Mouse (Mus musculus) bone marrow, adult 2 months (tissue): Measurements from ENCODE around the gene Ldlr. TPM values are rescaled to one million over a fixed set of nuclear protein-coding genes. Genes with fewer than 3 reads are reported as not detected.

Experiments used
- H3K27ac ChIP-seq: fragments of 200-500 bp; 2 replicates; pipeline ENCODE4 v1.5.1; 2012; ENCODE audit warnings: low read depth, mild to moderate bottlenecking, control low read depth, inconsistent platforms, low read length; ENCODE audit not compliant: control insufficient read depth, poor library complexity, insufficient read depth
- H3K4me1 ChIP-seq: fragments of 200-500 bp; 2 replicates; pipeline ENCODE4 v1.6.1; 2011; ENCODE audit warnings: low read length; ENCODE audit not compliant: control insufficient read depth, insufficient read depth
- H3K4me3 ChIP-seq: fragments of 200-500 bp; replicated peaks from 2 replicates; pipeline ENCODE3; 2011; ENCODE audit warnings: mild to moderate bottlenecking, low read depth, low read length, control low read depth; ENCODE audit not compliant: control insufficient read depth
- CTCF ChIP-seq: fragments of 200-500 bp; IDR thresholded peaks from 2 replicates; pipeline ENCODE4 v1.5.1; 2011; ENCODE audit warnings: low read length, control low read depth; ENCODE audit not compliant: control insufficient read depth, insufficient read depth
- POLR2A ChIP-seq: fragments of 200-500 bp; IDR thresholded peaks from 2 replicates; pipeline ENCODE4 v1.6.1; 2011; ENCODE audit warnings: low read depth, mild to moderate bottlenecking, control low read depth, low read length, borderline replicate concordance; ENCODE audit not compliant: control insufficient read depth
- WGBS: fragments of 180-500 bp; shearing (Covaris S2); methylation state at CpG from one replicate; pipeline ENCODE4 v1.1.7; 2018; 5-methylcytosine and 5-hydroxymethylcytosine counted together
- polyA plus RNA-seq: library from polyadenylated mRNA; stranded (reverse); fragments of >200 nt; gene quantifications from 2 replicates; pipeline ENCODE4 v1.2.4, GENCODE M21; 2011; ENCODE audit warnings: low replicate concordance; ENCODE audit not compliant: missing spikeins, insufficient read depth, insufficient read length

Gene Ldlr
- polyA plus RNA-seq, 1 experiment: 14.5 TPM

DNA sequence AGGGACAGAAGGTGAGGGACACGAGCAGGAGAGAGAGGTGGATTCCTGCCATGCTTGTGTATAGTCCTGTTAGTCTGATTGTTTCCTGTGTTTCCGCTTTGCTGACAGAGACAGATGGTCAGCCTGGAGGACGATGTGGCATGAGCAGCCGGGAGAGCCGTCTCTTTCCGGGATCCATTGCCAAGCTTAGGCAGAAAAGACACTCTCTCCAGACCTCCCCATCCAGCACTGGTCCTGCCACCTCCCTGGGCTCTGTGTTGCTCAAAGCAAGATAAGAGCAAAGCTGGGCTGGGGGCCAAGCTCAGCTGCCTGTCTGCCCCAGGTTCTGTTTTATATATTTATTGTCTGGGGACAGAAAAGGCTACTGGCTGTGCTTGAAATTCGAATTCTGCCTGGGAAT is 24.8 kb downstream of the Ldlr start:
- Histone ChIP-seq H3K27ac (no peak overlapping the region; the same call in 1 of the 2 replicates), H3K4me3 (no peak overlapping the region)
- TF ChIP-seq POLR2A: no peak
- no peak for TF ChIP-seq CTCF

DNA sequence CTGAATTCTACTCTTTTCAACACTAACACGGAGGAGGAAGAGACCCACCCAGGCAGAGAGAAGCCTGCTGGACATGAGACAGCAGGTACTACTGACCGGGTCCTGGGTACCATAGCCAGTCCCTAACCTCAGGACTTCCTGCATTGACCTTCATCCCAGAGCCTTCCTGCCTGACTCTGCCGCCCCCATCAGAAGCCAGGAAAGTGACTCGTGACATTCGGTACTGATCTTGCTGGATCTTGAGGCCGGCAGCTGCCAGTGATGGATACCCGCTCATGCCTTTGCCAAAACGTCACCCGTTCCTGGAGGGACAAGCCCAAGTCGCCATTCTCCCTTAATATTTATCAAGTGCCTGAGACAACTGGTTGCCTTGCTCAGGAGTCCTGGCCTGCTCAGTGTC is 25.2 kb downstream of the Ldlr start:
- H3K4me3 ChIP-seq: no peak overlapping the region
- 87% methylated on average over 10 of the region's 10 CpGs for WGBS
- no peak for TF ChIP-seq CTCF
- no peak for TF ChIP-seq POLR2A
- H3K27ac ChIP-seq: no peak overlapping the region
- no peaks in the 10 kb centered on the region; the same call in 1 of the 2 replicates for H3K4me1 ChIP-seq

More for the DNA sequence above, 24.8 kb downstream of the Ldlr start:
- H3K4me1 ChIP-seq: no peaks in the 10 kb centered on the region; the same call in 1 of the 2 replicates
- 60% methylated on average over 7 of the region's 7 CpGs for WGBS

- H3K4me3 ChIP-seq: no peak overlapping the region
- TF ChIP-seq POLR2A: no peak
- no peak for TF ChIP-seq CTCF
- no peak overlapping the region for H3K27ac ChIP-seq
- H3K4me1 ChIP-seq: no peaks in the 10 kb centered on the region; the same call in 1 of the 2 replicates
- 80% methylated on average over 6 of the region's 6 CpGs for WGBS
These were observed 26.3 kb downstream of the Ldlr start for GRCm38 (mm10) chr9:21749382-21750118.

DNA sequence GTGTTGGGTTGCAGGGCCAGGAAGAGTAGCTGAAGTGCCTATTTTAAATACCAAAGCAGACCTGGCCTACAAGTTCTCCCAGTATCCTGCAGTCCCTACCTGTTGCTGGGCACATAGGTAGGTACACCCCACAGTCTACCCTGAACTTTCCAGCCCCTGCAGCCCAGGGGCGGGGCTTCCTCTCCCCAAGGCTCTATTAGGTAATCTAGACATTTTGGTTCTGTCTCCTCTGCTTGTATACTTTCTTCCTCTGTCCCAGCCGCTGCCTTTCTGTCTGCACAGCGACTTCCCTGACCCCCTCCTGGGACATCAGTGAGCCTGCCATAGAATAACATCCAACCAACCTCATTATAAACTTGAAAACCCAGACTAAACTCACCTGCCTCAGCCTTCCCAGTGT is 27.1 kb downstream of the Ldlr start:
- 60% methylated on average over 3 of the region's 3 CpGs for WGBS
- Histone ChIP-seq H3K27ac (no peak overlapping the region), H3K4me3 (no peak overlapping the region), H3K4me1 (no peaks in the 10 kb centered on the region; the same call in 1 of the 2 replicates)
- TF ChIP-seq POLR2A (no peak), CTCF (no peak)

- Histone ChIP-seq H3K27ac (no peak overlapping the region), H3K4me3 (no peak overlapping the region), H3K4me1 (no peaks in the 10 kb centered on the region; the same call in 1 of the 2 replicates)
- 56% methylated on average over 6 of the region's 6 CpGs for WGBS
- TF ChIP-seq CTCF (peak; percentile 8; the same call in 1 of the 2 replicates), POLR2A (no peak)
These were observed 28.1 kb downstream of the Ldlr start for GRCm38 (mm10) chr9:21751347-21751746.

- 80% methylated on average over 10 of the region's 10 CpGs for WGBS
- Histone ChIP-seq H3K4me1 (no peaks in the 10 kb centered on the region; the same call in 1 of the 2 replicates), H3K4me3 (no peak overlapping the region), H3K27ac (no peak overlapping the region)
- TF ChIP-seq CTCF (no peak), POLR2A (no peak)
These were observed 29.0 kb downstream of the Ldlr start for GRCm38 (mm10) chr9:21752252-21752792.

GRCm38 (mm10) chr9:21754003-21754402 is 30.7 kb downstream of the Ldlr start:
- no peak for TF ChIP-seq CTCF
- TF ChIP-seq POLR2A: no peak
- H3K27ac ChIP-seq: no peak overlapping the region
- H3K4me3 ChIP-seq: no peak overlapping the region
- peaks cover 1% of the 10 kb centered on the region; the same call in 1 of the 2 replicates for H3K4me1 ChIP-seq
- WGBS: 79% methylated on average over 2 of the region's 2 CpGs

GRCm38 (mm10) chr9:21754516-21755321 is 31.4 kb downstream of the Ldlr start:
- Histone ChIP-seq H3K27ac (no peak overlapping the region), H3K4me3 (no peak overlapping the region), H3K4me1 (peaks cover 1% of the 10 kb centered on the region; the same call in 1 of the 2 replicates)
- 83% methylated on average over 13 of the region's 13 CpGs for WGBS
- TF ChIP-seq CTCF: no peak
- TF ChIP-seq POLR2A: no peak
